Mouse (Mus musculus): ENCODE results near the gene Akr1cl.
A peak's percentile ranks its signal among the peaks of the same experiment; 100 is the strongest.
"Not testable (repeated sequence)": the region's sequence is repeated elsewhere in the genome, so short reads cannot be mapped to it uniquely, and the experiment has no call there.

Gene Akr1cl

DNA sequence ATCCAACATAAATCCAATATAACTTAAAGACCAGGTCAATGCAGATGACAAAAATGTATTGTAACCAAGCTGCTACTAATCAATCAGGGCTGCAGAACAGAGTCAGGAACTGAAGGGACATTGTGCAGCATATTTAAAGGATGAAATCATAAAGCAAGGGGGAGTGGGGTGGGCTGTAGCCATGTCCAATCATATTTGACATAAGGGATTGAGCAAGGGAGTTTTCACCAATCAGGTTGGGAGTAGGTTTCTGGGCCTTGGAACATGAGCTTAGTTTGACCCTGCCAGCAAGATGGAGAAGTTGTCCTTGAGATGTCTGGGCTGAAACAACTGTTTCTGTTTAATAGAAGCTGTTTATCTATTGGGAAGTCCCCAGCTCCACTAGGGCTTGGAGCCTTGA lies at the start of gene Akr1cl:
TSS of gene Akr1cl (minus strand) at position 119 of the 400 bp plus-strand sequence.
- no peak for DNase-seq

DNA sequence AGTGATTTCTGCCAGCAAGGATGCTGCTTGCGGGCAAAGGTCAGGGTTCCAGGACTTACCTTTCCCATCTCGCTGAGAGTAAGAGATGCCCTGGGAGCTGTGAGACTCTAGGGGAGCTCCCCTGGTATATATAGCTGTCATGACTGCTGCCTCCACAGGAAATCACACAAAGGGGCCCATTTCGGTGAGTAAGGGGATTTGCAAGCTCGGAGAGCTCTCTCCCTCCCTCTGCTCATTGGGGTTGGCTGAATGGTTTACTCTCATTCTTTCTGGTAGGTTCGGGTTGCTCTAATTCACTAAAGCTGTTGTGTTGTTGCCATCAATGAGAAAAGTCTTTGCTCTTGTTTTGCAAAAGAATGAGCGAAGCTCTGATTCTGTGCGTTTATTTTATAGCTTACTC lies 49.6 kb upstream of the Akr1cl start, which contains the start of gene Crygb:
TSS of gene Crygb (minus strand) at position 101 of the 400 bp plus-strand sequence.
- DNase-seq: no peak

- DNase-seq: no peak
Measured at GRCm38 (mm10) chr1:65075607-65076006, 43.0 kb upstream of the Akr1cl start.

DNA sequence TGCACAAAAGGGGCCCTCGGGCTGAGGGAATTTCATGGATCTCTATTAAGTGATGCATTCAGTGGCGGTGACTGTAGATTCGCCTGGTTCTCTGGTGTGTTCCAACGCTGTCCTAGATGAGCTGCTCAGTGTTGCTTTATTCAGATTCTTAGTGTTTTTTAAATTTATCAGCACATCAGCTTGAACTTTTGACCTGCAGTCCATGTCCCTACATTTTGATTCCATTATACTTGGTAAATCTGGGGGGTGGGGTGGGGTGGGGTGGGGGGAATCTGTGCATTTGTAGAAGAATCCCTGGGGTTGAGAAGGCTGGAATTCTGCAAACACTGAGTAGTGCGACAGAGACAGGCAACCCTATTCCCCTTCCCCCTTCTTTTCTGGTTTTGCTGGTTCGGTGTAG lies 41.0 kb upstream of the Akr1cl start, which contains the start of gene Crygc:
TSS of gene Crygc (minus strand) at position 101 of the 400 bp plus-strand sequence.
- DNase-seq: no peak

DNA sequence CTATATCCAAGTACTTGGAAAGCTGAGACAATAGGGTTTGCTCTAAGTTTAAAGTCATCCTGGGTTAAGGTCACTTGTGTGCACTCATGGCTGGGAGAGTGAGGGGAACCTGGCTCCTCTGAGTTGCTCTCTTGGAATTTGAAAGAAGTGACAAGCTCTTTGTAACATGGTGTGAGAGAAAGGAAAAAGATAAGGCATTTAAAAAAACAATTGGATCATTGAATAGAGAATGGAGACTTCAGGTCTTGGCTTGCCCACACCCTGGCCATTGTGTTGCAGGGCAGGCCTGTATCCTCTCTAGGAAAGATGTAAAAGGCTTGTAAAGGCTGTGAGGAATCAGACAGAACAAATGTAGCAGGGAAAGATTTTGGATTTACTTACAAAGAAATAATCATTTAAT lies 35.3 kb upstream of the Akr1cl start:
- no peak for DNase-seq

DNA sequence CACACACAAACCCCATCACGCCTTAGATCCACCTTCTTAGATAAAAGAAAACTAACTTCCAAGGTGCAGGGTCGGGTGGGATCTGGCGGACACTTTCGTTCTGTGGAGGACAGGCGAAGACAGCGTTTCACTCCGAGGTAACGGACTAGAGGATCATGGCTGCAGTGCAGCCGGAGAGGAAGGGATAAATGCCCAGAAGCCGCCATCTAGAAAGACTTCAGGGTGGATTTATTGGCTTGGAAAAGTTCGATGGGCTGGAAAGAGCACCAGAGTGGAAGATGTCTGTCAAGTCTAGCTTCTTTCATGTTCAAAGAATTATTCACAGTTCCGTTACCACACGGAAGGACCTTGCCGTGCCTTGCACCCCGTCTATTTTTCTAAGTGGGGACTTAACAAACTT lies 31.6 kb upstream of the Akr1cl start:
- no peak for DNase-seq

- no peak for DNase-seq
Measured at GRCm38 (mm10) chr1:65063352-65063751, 30.8 kb upstream of the Akr1cl start, which contains the start of gene Crygd. Crygd (minus strand) TSS chr1:65063452.

DNA sequence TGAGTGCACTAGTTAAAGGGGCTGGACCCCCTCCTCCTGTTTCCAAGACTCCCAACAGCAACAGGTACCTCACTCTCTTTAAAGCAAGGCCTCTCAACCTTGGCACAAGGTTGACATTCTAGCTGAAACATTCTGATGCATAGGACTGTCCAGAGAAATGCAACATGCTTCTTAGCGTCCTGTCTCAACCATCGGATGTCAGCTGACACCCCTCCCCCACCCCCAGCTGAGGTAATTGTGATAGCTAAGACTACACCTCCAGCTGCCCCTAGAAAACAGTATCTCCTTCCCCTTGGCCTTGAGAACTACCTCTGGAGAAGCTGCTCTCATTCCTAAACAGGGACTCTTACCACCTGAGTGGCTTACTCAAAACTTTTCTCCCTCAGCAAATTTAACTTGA lies 19.6 kb upstream of the Akr1cl start:
- DNase-seq: no peak

DNA sequence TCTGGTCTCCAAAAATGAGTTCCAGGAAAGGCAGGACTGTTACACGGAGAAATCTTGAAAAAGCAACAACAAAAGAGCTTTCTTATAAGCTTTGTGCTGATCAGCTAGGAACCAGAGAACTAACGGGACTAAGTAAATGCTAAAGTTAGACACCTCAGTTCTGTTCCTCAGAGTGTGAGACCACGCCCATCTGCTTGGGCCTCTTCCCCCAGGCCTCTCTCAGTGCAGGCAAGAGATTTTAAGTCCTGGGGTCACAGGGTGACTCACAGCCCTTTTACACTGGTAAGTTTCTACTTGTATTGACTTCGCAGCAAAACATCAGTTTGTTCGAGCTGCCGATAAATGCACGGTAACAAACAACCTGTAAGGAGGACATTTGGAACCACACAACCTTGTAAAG lies 19.1 kb upstream of the Akr1cl start:
- DNase-seq: no peak

DNA sequence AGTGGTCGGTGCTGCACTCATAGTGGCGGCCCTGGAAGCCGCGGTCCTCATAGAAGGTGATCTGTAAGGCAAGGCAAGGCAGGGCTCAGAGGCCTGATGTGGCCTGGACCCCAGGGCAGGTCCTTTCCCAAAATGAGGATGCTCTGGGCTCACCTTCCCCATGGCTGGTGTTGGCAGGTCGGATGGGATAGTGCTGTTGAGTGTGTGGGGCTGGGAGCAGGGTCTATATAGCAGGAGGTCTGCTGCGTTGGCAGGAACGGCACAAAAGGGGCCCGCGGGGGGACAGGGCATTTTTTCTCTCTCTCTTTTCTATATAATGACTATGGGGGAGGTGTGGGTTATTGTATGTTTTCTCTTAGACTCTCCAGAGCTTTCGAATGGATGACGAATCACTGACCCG lies 18.4 kb upstream of the Akr1cl start, which contains the start of gene Cryge:
TSS of gene Cryge (minus strand) at position 198 of the 400 bp plus-strand sequence.
- not testable (repeated sequence) for DNase-seq

- DNase-seq: no peak
Measured at GRCm38 (mm10) chr1:65048781-65049180, 16.2 kb upstream of the Akr1cl start.

GRCm38 (mm10) chr1:65046401-65047109 lies 14.0 kb upstream of the Akr1cl start:
- DNase-seq: no peak

- DNase-seq: no peak
Measured at GRCm38 (mm10) chr1:65043433-65043832, 10.9 kb upstream of the Akr1cl start.

GRCm38 (mm10) chr1:65041837-65042236 lies 9.3 kb upstream of the Akr1cl start:
- no peak for DNase-seq

GRCm38 (mm10) chr1:65040806-65041205 lies 8.2 kb upstream of the Akr1cl start:
- no peak for DNase-seq

- no peak for DNase-seq
Measured at GRCm38 (mm10) chr1:65039679-65040078, 7.1 kb upstream of the Akr1cl start.

DNA sequence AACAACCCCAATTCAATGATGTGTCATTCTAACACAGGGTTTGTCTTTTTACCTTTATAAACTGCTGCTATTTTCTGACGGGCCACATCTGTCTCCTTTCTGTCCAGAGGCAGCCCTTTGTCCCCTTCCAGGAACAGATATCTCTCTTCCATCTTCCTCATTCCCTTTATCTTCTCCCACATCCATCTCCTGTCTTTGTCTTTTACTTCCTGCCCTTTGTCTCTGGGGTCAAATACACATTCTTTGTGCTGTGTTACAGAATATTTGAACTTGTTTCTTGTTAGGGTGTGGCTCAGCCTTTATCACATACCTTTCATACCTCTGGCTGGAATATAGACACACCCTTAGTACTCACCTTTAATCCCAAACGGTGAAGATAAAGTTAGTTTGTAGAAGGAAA lies 5.0 kb upstream of the Akr1cl start:
- DNase-seq: no peak

- DNase-seq: no peak
Measured at GRCm38 (mm10) chr1:65035513-65035912, 3.0 kb upstream of the Akr1cl start.

DNA sequence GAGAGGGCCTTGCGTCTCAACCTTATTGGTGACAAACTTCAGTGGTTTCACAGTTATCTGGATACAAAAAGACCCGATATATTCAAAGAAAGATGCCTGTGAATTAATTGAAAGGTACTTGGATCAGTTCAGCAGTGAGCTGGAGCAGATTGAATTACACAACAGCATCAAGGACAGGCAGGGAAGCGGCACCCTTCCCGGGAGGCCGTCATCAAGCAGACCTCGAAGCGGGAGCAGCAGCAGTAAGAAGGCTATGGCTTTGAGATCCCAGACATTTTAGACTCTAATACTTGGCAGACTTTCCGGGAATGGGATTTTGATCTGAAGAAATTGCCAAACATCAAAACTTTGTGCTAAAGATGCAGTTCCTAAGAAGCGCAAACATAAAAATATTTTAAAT lies 4.4 kb downstream of the Akr1cl start:
- no peak for DNase-seq

DNA sequence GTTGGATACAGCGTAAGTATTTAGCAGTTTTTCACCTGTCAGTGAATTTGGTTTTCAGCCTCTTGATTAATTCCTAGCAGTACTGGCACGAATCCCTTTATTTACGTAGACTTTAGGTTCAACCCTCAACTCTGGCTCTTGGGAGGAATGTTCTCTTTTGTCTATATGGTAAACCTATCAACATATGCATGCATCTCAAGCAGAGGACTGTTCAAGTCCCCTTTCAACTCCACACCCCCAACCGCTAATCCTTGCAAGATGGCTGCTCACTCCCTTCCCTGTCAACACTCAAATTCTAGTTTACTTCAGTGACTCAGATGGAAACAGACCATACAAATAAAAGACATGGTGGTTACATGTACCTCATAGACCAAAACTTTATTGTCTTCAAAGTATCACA lies 19.8 kb downstream of the Akr1cl start:
- no peak for DNase-seq

DNA sequence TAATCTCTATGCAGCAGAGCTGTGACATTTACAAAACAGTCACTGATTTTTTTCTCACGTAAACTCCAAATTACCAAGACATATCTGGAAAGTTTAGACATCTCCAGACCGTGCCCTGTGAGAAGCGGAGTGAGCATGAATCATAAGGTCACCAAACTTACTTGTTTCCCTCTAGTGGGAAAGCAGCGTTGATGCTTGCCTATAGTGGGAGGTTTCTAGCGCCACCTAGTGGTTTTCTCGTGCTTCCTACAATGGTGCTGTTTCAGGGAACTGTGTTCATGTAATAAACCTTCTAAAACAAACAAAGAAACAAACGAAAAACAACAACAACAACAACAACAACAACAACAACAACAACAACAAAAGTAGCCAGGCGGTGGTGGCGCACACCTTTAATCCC lies 22.4 kb downstream of the Akr1cl start:
- DNase-seq: peak; percentile 52

DNA sequence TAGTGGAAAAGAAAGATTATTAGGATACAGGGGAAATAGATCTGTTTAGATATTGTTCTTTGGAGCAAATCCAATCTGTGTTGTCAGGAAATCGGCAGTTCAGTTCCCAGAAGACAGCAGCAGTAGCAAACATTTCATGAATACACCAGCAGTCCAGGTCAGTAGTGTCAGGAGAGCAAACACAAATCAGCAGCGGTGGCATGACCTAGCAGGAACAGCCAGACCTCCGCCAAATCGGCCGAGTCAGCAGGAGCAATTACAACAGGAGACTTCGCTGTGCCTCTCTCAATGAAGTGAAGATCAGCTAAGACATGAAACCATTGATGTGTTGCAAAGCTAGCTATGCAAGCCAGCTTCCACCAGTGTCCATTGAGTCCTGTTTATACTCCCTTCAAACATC lies 27.0 kb downstream of the Akr1cl start:
- no peak for DNase-seq

DNA sequence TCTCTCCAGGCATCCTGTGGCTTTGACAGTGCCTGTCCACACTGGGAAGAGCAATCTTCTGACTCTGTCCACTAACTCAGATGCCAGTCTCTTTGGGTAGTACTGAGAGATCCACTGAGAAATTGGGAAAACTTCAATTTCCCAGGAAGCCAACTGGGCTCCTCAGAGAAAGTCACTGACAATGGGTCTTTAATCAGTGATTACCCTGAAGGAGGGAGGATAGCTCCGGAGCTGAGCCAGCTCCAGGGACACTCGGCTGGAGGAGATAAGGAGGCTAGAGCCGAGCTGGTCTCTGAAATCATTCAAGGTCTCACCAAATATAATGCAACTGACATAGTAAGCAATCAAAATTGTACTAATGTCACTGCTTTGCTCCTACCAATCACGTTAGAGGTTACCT lies 28.0 kb downstream of the Akr1cl start:
- no peak for DNase-seq

DNA sequence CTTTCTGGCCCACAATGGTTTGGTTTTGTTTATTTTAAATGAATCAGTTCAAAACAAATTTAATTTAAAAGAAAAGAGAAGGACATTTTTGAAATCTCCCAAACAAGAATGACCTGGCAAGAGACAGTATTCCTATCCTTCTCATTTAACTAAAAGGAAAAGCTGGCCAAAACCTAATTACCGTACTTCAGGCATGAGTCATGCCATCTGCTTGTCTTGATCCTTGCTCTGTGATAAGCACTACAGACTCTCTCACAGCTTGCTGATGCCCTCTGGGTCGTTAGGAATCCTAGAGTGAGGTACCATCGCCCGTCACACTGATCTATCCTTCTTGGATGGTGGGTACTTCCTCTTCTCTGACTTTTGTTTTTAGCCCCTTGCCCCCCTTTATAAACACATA lies 39.4 kb downstream of the Akr1cl start:
- no peak for DNase-seq

DNA sequence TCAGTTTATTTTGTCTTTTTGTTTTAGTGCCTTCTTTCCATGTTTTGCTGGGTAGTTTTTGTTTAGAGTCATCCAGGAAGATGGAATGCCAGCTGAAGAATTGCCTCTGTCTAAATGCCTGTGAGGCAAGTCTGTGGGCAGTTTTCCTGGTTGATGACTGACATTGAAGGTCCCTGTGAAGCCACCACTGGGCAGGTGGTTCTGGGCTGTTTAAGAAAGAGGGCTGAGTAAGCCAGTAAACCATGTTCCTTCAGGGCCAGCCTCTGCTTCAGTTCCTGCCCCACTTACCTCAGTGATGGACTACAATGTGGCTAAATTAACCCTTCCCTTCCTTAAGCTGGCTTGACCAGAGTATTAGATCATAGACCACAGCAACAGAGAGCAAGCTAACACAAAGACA lies 44.4 kb downstream of the Akr1cl start:
- no peak for DNase-seq
